Mouse (Mus musculus) layer of hippocampus, postnatal 14 days (tissue): Measurements from ENCODE around the gene Nol4l. TPM values are rescaled to one million over a fixed set of nuclear protein-coding genes. Genes with fewer than 3 reads are reported as not detected.

ENCODE experiments used
- total RNA-seq, 2 experiments: library from RNA; stranded (reverse); gene quantifications; 2 replicates each; pipeline ENCODE4 v1.2.3; 2021

Nol4l gene
- total RNA-seq, 2 experiments from 2014 or later = 55.6 to 60.1 TPM

Other genes with a start within 250 kb of the Nol4l start
- gene Kif3b, start 238.6 kb downstream of the Nol4l start, total RNA-seq = 10 to 100 TPM; 63.5 to 69.2 TPM
- 10 to 100 TPM; 34.6 to 34.7 TPM for gene Asxl1, start 184.1 kb downstream of the Nol4l start, total RNA-seq
- not detected for gene 4930404H24Rik, start 37.2 kb downstream of the Nol4l start, total RNA-seq
- gene Commd7, start 102.8 kb upstream of the Nol4l start, total RNA-seq = 10 to 100 TPM; 25.3 to 27.8 TPM
- gene Dnmt3b, start 119.5 kb upstream of the Nol4l start, total RNA-seq = 1 to 10 TPM; 2.1 TPM
- gene Dnmt3c, start 166.7 kb upstream of the Nol4l start, total RNA-seq = under 1 TPM in 1 of 2 experiments, not detected in 1; 0.14 TPM
- 100 to 1,000 TPM; 137 to 140 TPM for gene Mapre1, start 211.3 kb upstream of the Nol4l start, total RNA-seq
- gene Efcab8, start 250.0 kb upstream of the Nol4l start, total RNA-seq = under 1 TPM; 0.14 to 0.41 TPM